Mouse (Mus musculus) neural tube, embryonic 10.5 days (tissue): ENCODE data around the gene Gemin5.
"Not testable (repeated sequence)": the region's sequence is repeated elsewhere in the genome, so short reads cannot be mapped to it uniquely, and the experiment has no call there.

ENCODE experiments used
- DNase-seq: peaks from one replicate; pipeline ENCODE4 v3.0.0-alpha.2; 2017; ENCODE audit warnings: low spot score; ENCODE audit errors: extremely low spot score

Gene Gemin5

GRCm38 (mm10) chr11:58168167-58168915 lies at the start of gene Gemin5:
Gene Gemin5, minus strand, starts transcription at chr11:58168539.
- DNase-seq = peak; percentile 87

GRCm38 (mm10) chr11:58216823-58217222 lies 48.5 kb upstream of the Gemin5 start:
- no peak for DNase-seq

GRCm38 (mm10) chr11:58215814-58216213 lies 47.5 kb upstream of the Gemin5 start:
- no peak for DNase-seq

GRCm38 (mm10) chr11:58215049-58215430 lies 46.7 kb upstream of the Gemin5 start:
- not testable (repeated sequence) for DNase-seq

- DNase-seq = peak; percentile 27
Observed at GRCm38 (mm10) chr11:58214391-58215048, 46.2 kb upstream of the Gemin5 start.

GRCm38 (mm10) chr11:58213673-58214342 lies 45.5 kb upstream of the Gemin5 start:
- no peak for DNase-seq

GRCm38 (mm10) chr11:58211682-58212067 lies 43.3 kb upstream of the Gemin5 start:
- no peak for DNase-seq

GRCm38 (mm10) chr11:58211062-58211681 lies 42.8 kb upstream of the Gemin5 start:
- no peak for DNase-seq

GRCm38 (mm10) chr11:58210321-58210886 lies 42.1 kb upstream of the Gemin5 start:
- DNase-seq = no peak

GRCm38 (mm10) chr11:58201052-58201451 lies 32.7 kb upstream of the Gemin5 start:
- DNase-seq = no peak

- no peak for DNase-seq
Observed at GRCm38 (mm10) chr11:58200226-58200625, 31.9 kb upstream of the Gemin5 start.

- peak; percentile 54 for DNase-seq
Observed at GRCm38 (mm10) chr11:58199229-58200037, 31.1 kb upstream of the Gemin5 start, which contains the start of the genes Igtp and Irgm2. Gene Igtp, plus strand, starts transcription at chr11:58199556. Gene Irgm2, plus strand, starts transcription at chr11:58199618.

GRCm38 (mm10) chr11:58198663-58199062 lies 30.3 kb upstream of the Gemin5 start:
- no peak for DNase-seq

- no peak for DNase-seq
Observed at GRCm38 (mm10) chr11:58193860-58194520, 25.7 kb upstream of the Gemin5 start.

GRCm38 (mm10) chr11:58193326-58193725 lies 25.0 kb upstream of the Gemin5 start:
- no peak for DNase-seq

GRCm38 (mm10) chr11:58189675-58190074 lies 21.3 kb upstream of the Gemin5 start:
- DNase-seq = no peak

- DNase-seq = no peak
Observed at GRCm38 (mm10) chr11:58183579-58183978, 15.2 kb upstream of the Gemin5 start.

- no peak for DNase-seq
Observed at GRCm38 (mm10) chr11:58180756-58181155, 12.4 kb upstream of the Gemin5 start.

- DNase-seq = not testable (repeated sequence)
Observed at GRCm38 (mm10) chr11:58179986-58180385, 11.6 kb upstream of the Gemin5 start.

GRCm38 (mm10) chr11:58179563-58179962 lies 11.2 kb upstream of the Gemin5 start:
- DNase-seq = peak; percentile 62
